Mouse (Mus musculus): Measurements from ENCODE around the gene Olfr54. TPM values are rescaled to one million over a fixed set of nuclear protein-coding genes. Genes with fewer than 3 reads are reported as not detected.
"Not testable (repeated sequence)": the region's sequence is repeated elsewhere in the genome, so short reads cannot be mapped to it uniquely, and the experiment has no call there.

Gene Olfr54
- polyA plus RNA-seq (2015; fragmentation: Nextera tagmentation; extraction: Ambion mirVana): not detected in 2 replicates

- no peak within 1 kb of the TSS for H3K4me2 ChIP-seq (ENCODE audit: low read length)
- no peaks in the 10 kb centered on the region for H3K4me1 ChIP-seq (replicated peaks; ENCODE audit: control insufficient read depth, insufficient read depth, low read length)
- no peaks in the 10 kb centered on the region for H3K9me3 ChIP-seq (ENCODE audit: control insufficient read depth, low read length)
- H3K27ac ChIP-seq (ENCODE audit: low read length): no peak within 1 kb of the TSS
- H3K27me3 ChIP-seq (replicated peaks; ENCODE audit: control insufficient read depth, insufficient read depth, low read length): no peaks in the 10 kb centered on the region
- ATAC-seq: no peak
- H3K4me3 ChIP-seq (replicated peaks; ENCODE audit: low read length): no peak within 1 kb of the TSS
- no peaks in the 10 kb centered on the region for H3K36me3 ChIP-seq (ENCODE audit: control insufficient read depth, insufficient read depth)
- 69% methylated on average over 1 of the region's 1 CpGs for WGBS
- H3K9ac ChIP-seq (replicated peaks; ENCODE audit: low read depth, low read length): no peak within 1 kb of the TSS
These were observed at the start of gene Olfr54 for GRCm38 (mm10) chr11:51013936-51014335. TSS of gene Olfr54 (plus strand) at chr11:51014236.

GRCm38 (mm10) chr11:50964886-50965285 lies 49.1 kb upstream of the Olfr54 start:
- H3K36me3 ChIP-seq (ENCODE audit: control insufficient read depth, insufficient read depth): no peaks in the 10 kb centered on the region
- no peak overlapping the region for H3K27ac ChIP-seq (ENCODE audit: low read length)
- no peak overlapping the region for H3K9ac ChIP-seq (replicated peaks; ENCODE audit: low read depth, low read length)
- ATAC-seq: no peak
- H3K9me3 ChIP-seq (ENCODE audit: control insufficient read depth, low read length): no peaks in the 10 kb centered on the region
- WGBS: 84% methylated on average over 2 of the region's 2 CpGs
- no peaks in the 10 kb centered on the region for H3K4me1 ChIP-seq (replicated peaks; ENCODE audit: control insufficient read depth, insufficient read depth, low read length)
- H3K4me3 ChIP-seq (replicated peaks; ENCODE audit: low read length): no peak overlapping the region
- no peaks in the 10 kb centered on the region for H3K27me3 ChIP-seq (replicated peaks; ENCODE audit: control insufficient read depth, insufficient read depth, low read length)
- no peak overlapping the region for H3K4me2 ChIP-seq (ENCODE audit: low read length)

GRCm38 (mm10) chr11:50966230-50966629 lies 47.8 kb upstream of the Olfr54 start, which contains the start of gene Olfr1378:
TSS of gene Olfr1378 (plus strand) at chr11:50966530.
- H3K36me3 ChIP-seq (ENCODE audit: control insufficient read depth, insufficient read depth): no peaks in the 10 kb centered on the region
- H3K9me3 ChIP-seq (ENCODE audit: control insufficient read depth, low read length): no peaks in the 10 kb centered on the region
- H3K4me1 ChIP-seq (replicated peaks; ENCODE audit: control insufficient read depth, insufficient read depth, low read length): no peaks in the 10 kb centered on the region
- 87% methylated on average over 11 of the region's 11 CpGs for WGBS
- no peak for ATAC-seq
- no peak within 1 kb of the TSS for H3K4me3 ChIP-seq (replicated peaks; ENCODE audit: low read length)
- no peak within 1 kb of the TSS for H3K4me2 ChIP-seq (ENCODE audit: low read length)
- no peak within 1 kb of the TSS for H3K9ac ChIP-seq (replicated peaks; ENCODE audit: low read depth, low read length)
- H3K27ac ChIP-seq (ENCODE audit: low read length): no peak within 1 kb of the TSS
- no peaks in the 10 kb centered on the region for H3K27me3 ChIP-seq (replicated peaks; ENCODE audit: control insufficient read depth, insufficient read depth, low read length)

GRCm38 (mm10) chr11:50977216-50977615 lies 36.8 kb upstream of the Olfr54 start:
- Histone ChIP-seq H3K4me2 (ENCODE audit: low read length) (no peak overlapping the region), H3K9me3 (ENCODE audit: control insufficient read depth, low read length) (no peaks in the 10 kb centered on the region), H3K9ac (replicated peaks; ENCODE audit: low read depth, low read length) (no peak overlapping the region), H3K36me3 (ENCODE audit: control insufficient read depth, insufficient read depth) (no peaks in the 10 kb centered on the region), H3K4me1 (replicated peaks; ENCODE audit: control insufficient read depth, insufficient read depth, low read length) (no peaks in the 10 kb centered on the region), H3K4me3 (replicated peaks; ENCODE audit: low read length) (no peak overlapping the region), H3K27me3 (replicated peaks; ENCODE audit: control insufficient read depth, insufficient read depth, low read length) (no peaks in the 10 kb centered on the region), H3K27ac (ENCODE audit: low read length) (no peak overlapping the region)
- WGBS: 66% methylated on average over 4 of the region's 4 CpGs
- ATAC-seq: no peak

- Histone ChIP-seq H3K36me3 (ENCODE audit: control insufficient read depth, insufficient read depth) (no peaks in the 10 kb centered on the region), H3K27ac (ENCODE audit: low read length) (no peak within 1 kb of the TSS), H3K4me1 (replicated peaks; ENCODE audit: control insufficient read depth, insufficient read depth, low read length) (no peaks in the 10 kb centered on the region), H3K9ac (replicated peaks; ENCODE audit: low read depth, low read length) (no peak within 1 kb of the TSS), H3K4me3 (replicated peaks; ENCODE audit: low read length) (no peak within 1 kb of the TSS), H3K27me3 (replicated peaks; ENCODE audit: control insufficient read depth, insufficient read depth, low read length) (no peaks in the 10 kb centered on the region), H3K4me2 (ENCODE audit: low read length) (no peak within 1 kb of the TSS), H3K9me3 (ENCODE audit: control insufficient read depth, low read length) (no peaks in the 10 kb centered on the region)
- WGBS: 56% methylated on average over 5 of the region's 5 CpGs
- no peak for ATAC-seq
These were observed 32.4 kb upstream of the Olfr54 start, which contains the start of gene Olfr1377 for GRCm38 (mm10) chr11:50981667-50982066. TSS of gene Olfr1377 (plus strand) at chr11:50981967.

GRCm38 (mm10) chr11:51003296-51003695 lies 10.7 kb upstream of the Olfr54 start, which contains the start of gene Olfr51:
TSS of gene Olfr51 (plus strand) at chr11:51003596.
- H3K36me3 ChIP-seq (ENCODE audit: control insufficient read depth, insufficient read depth): no peaks in the 10 kb centered on the region
- no peak within 1 kb of the TSS for H3K4me2 ChIP-seq (ENCODE audit: low read length)
- no peaks in the 10 kb centered on the region for H3K9me3 ChIP-seq (ENCODE audit: control insufficient read depth, low read length)
- no peak within 1 kb of the TSS for H3K4me3 ChIP-seq (replicated peaks; ENCODE audit: low read length)
- no peaks in the 10 kb centered on the region for H3K27me3 ChIP-seq (replicated peaks; ENCODE audit: control insufficient read depth, insufficient read depth, low read length)
- ATAC-seq: no peak
- no peaks in the 10 kb centered on the region for H3K4me1 ChIP-seq (replicated peaks; ENCODE audit: control insufficient read depth, insufficient read depth, low read length)
- WGBS: 85% methylated on average over 5 of the region's 5 CpGs
- H3K9ac ChIP-seq (replicated peaks; ENCODE audit: low read depth, low read length): no peak within 1 kb of the TSS
- H3K27ac ChIP-seq (ENCODE audit: low read length): no peak within 1 kb of the TSS

- Histone ChIP-seq H3K27me3 (replicated peaks; ENCODE audit: control insufficient read depth, insufficient read depth, low read length) (no peaks in the 10 kb centered on the region), H3K4me2 (ENCODE audit: low read length) (no peak overlapping the region), H3K36me3 (ENCODE audit: control insufficient read depth, insufficient read depth) (no peaks in the 10 kb centered on the region), H3K27ac (ENCODE audit: low read length) (no peak overlapping the region), H3K9ac (replicated peaks; ENCODE audit: low read depth, low read length) (no peak overlapping the region), H3K9me3 (ENCODE audit: control insufficient read depth, low read length) (no peaks in the 10 kb centered on the region), H3K4me1 (replicated peaks; ENCODE audit: control insufficient read depth, insufficient read depth, low read length) (no peaks in the 10 kb centered on the region), H3K4me3 (replicated peaks; ENCODE audit: low read length) (no peak overlapping the region)
- ATAC-seq: no peak
- 62% methylated on average over 5 of the region's 5 CpGs for WGBS
These were observed 2.2 kb upstream of the Olfr54 start for GRCm38 (mm10) chr11:51011821-51012220.

GRCm38 (mm10) chr11:51016341-51016740 lies 2.3 kb downstream of the Olfr54 start:
- Histone ChIP-seq H3K36me3 (ENCODE audit: control insufficient read depth, insufficient read depth) (no peaks in the 10 kb centered on the region), H3K4me3 (replicated peaks; ENCODE audit: low read length) (no peak overlapping the region), H3K4me2 (ENCODE audit: low read length) (no peak overlapping the region), H3K9me3 (ENCODE audit: control insufficient read depth, low read length) (no peaks in the 10 kb centered on the region), H3K9ac (replicated peaks; ENCODE audit: low read depth, low read length) (no peak overlapping the region), H3K27ac (ENCODE audit: low read length) (no peak overlapping the region), H3K4me1 (replicated peaks; ENCODE audit: control insufficient read depth, insufficient read depth, low read length) (no peaks in the 10 kb centered on the region), H3K27me3 (replicated peaks; ENCODE audit: control insufficient read depth, insufficient read depth, low read length) (no peaks in the 10 kb centered on the region)
- 51% methylated on average over 2 of the region's 2 CpGs for WGBS
- ATAC-seq: no peak

GRCm38 (mm10) chr11:51026811-51027210 lies 12.8 kb downstream of the Olfr54 start:
- not testable (repeated sequence) for H3K36me3 ChIP-seq (ENCODE audit: control insufficient read depth, insufficient read depth); ATAC-seq
- WGBS: 96% methylated on average over 11 of the region's 11 CpGs

GRCm38 (mm10) chr11:51029381-51029780 lies 15.3 kb downstream of the Olfr54 start:
- not testable (repeated sequence) for H3K9ac ChIP-seq (replicated peaks; ENCODE audit: low read depth, low read length); H3K9me3 ChIP-seq (ENCODE audit: control insufficient read depth, low read length); ATAC-seq; H3K4me3 ChIP-seq (replicated peaks; ENCODE audit: low read length); H3K36me3 ChIP-seq (ENCODE audit: control insufficient read depth, insufficient read depth); H3K4me2 ChIP-seq (ENCODE audit: low read length); H3K27ac ChIP-seq (ENCODE audit: low read length); H3K27me3 ChIP-seq (replicated peaks; ENCODE audit: control insufficient read depth, insufficient read depth, low read length); H3K4me1 ChIP-seq (replicated peaks; ENCODE audit: control insufficient read depth, insufficient read depth, low read length)
- 82% methylated on average over 8 of the region's 8 CpGs for WGBS

More at GRCm38 (mm10) chr11:51026811-51027210, 12.8 kb downstream of the Olfr54 start:
- not testable (repeated sequence) for H3K27me3 ChIP-seq (replicated peaks; ENCODE audit: control insufficient read depth, insufficient read depth, low read length); H3K4me1 ChIP-seq (replicated peaks; ENCODE audit: control insufficient read depth, insufficient read depth, low read length); H3K9ac ChIP-seq (replicated peaks; ENCODE audit: low read depth, low read length); H3K4me2 ChIP-seq (ENCODE audit: low read length); H3K27ac ChIP-seq (ENCODE audit: low read length); H3K4me3 ChIP-seq (replicated peaks; ENCODE audit: low read length); H3K9me3 ChIP-seq (ENCODE audit: control insufficient read depth, low read length)
